Mouse (Mus musculus): ENCODE measurements around the gene Cep350. TPM values are rescaled to one million over a fixed set of nuclear protein-coding genes. Genes with fewer than 3 reads are reported as not detected.

Gene Cep350
- polyA plus RNA-seq, 1 experiment: 13.7 TPM

DNA sequence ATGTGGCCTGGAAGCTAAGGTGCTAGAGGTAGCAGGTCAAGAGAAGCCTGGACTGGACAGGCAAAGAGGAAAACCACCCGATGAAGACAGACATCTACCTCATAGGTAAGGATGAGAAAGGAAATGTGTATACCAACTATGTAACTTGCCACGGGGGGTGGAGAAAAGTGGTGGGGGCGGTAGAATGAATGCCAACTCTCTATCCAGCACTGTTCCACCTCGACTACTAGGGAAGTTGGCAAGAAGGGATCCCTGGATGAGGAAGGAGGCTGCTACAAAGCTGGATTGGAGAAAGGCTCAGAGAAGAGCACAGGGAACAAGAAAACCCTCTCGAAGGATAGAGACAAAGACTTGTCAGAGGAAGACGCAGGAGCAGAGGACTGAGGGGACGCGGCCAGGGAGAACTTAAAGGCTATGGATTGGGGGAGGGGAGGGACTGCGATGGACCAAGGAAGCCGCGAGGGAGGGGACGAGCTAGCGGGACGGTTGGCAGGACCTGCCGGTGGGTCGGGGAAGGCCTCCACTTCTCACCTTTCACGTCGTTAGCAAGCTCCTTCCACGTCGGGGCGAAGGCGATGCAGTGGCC is 161.0 kb downstream of the Cep350 start:
- no peak for DNase-seq (ENCODE audit: extremely low spot score in 1 of 2, low spot score in 1 of 2)

DNA sequence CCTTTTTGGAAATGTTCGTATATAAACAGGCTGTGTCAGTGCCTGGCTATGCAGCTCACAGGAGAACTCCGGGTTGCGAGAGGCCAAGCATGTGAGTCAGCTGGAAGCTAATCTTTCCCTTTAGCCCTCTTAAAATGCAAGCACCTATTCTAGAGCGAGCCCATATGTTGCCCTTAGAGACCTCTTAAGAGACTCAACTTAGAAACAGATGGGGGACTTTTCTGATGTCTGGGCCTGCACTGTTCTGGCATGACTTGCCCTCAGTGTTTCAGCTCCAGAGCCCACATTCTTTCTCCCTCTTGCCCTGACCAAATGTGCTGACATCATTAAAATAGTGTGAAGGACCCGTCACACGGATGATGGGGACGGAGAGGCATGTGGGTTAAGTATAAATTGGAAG is 162.4 kb downstream of the Cep350 start:
- no peak for DNase-seq (ENCODE audit: extremely low spot score in 1 of 2, low spot score in 1 of 2)

DNA sequence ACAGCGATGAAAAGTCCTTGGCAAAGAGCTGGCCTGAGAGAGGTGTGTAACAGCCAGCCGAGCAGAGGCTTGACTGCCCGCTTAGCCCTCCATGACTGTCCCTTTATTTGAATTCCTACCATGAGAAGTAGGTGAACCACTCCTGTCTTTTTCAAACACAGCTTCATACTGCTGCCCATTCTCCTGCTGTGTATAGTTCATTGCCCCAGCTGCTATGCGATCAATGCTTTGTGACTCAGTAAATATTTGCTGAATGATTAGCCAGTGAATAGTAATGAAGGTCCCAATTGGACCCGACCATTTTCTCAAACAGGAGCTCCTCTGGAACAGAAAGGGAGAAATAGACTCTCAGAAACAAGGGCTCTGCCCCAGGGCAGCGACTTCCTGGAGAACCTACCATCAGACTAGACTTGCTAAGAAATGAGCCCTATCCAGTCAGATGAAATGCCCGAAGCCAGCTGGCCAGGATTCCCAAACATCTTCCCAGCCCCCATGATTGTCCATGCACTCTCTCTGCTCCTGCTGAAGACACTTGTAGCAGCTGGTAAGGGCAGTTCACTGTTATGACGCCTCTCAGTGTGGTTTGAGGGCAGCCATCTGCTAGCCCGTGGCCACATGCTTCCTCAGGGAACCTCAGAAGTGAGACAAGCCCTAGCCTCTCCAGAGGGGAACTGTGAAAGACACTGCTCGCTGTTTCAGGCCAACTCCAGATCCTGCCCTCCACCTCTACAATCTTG is 163.2 kb downstream of the Cep350 start:
- no peak for DNase-seq (ENCODE audit: extremely low spot score in 1 of 2, low spot score in 1 of 2)

DNA sequence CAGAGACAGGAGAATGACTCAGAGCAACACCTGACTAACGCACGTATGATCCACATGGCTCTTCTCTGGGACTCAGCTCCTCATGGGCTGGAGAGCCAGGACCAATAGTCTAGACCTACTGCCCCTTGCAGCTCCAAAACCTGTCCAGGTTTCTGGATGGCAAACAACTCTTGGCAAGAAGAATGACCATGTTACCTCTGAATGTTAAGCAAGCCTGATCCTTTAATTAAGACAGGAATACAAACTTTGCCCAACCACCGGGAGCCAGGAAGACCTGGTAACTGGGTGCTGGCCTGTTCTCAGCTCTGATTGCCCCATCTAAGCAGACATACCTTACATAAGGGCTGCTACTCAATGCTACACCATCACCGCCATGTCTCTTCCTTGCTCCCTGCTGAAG is 164.8 kb downstream of the Cep350 start:
- no peak for DNase-seq (ENCODE audit: extremely low spot score in 1 of 2, low spot score in 1 of 2)

DNA sequence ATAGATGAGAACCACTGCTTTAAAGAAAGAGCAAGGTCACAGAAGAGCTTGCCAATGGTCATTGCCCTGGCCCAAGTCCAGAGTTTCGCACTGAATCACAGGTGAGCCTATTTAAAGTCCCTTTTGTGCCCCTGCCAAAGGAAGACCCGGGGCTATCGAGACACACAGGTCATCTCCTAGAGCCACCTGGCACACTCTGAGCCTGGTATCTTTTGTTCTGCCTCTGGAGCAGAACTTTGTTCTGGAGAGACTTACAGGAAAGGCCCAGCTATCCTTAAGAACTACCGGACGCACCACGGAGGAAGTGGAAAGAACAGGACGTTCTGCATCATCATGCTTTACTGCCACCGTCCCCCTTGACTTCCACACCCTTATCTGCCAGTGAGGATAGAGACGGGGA is 167.4 kb downstream of the Cep350 start:
- DNase-seq (ENCODE audit: extremely low spot score in 1 of 2, low spot score in 1 of 2): no peak

DNA sequence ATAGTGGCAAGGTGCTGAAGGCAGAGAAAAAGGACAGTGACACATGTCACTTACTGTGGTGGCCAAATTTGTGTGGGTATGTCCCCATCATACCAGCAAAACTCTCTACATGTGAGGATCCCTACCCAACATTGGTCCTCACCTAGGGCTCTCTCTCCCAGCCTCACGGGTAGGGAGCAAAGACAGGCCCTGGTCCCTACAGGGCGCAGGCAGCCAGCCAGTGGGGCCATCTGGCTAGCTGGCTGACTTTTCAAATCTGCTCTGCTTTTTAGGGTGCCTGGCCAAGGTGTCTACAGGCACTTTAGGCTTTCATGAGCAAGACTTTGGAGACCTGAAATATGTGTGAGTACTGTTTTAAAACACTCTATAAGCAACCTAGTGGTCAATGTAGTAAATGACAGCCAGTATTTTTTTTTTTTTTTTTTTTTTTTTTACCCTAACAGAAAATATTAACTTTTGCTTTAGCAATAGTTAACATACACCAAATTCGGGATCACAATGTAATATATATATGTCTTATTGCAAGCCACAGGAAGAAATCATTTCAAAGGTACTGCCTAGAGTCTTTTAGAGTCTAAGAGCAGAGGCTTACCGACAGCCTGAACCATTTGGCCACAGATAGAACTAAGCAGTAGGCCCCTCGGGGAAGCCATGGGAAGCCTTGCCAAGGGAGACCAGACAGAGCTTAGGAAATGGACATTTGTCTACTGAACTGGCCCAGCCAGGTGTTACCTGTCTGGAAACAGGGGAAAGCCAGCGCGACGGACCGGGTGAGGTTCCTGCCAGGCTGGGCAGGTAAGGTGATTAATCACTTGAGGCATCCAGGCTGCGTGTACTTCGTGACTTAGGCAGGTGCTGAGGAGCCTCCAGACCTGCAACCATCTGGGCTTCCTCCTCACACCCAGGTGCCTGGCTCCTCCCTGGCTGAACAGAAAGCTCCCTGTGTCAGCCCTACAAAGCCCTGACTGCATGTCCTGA is 171.8 kb downstream of the Cep350 start:
- DNase-seq (ENCODE audit: extremely low spot score in 1 of 2, low spot score in 1 of 2): no peak

DNA sequence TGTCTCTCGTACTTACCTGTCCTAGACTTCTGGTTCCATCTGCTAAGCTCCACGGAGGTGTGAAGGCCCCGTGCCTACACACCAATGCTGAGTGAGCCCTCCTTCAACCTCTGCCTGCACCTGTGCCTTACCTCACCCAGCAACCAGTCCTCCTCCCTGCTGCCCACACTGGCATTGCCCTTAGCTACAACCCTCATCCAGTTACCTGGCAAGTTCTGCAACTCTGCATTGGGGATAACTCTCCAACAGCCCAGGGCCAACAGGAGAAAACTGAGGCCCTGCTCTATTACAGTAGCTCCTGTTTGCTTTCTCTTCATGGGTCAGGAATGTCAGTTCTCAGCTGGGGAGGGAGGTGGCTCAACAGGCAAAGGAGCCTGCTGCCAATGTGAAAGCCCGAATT is 175.1 kb downstream of the Cep350 start:
- DNase-seq (ENCODE audit: extremely low spot score in 1 of 2, low spot score in 1 of 2): no peak

DNA sequence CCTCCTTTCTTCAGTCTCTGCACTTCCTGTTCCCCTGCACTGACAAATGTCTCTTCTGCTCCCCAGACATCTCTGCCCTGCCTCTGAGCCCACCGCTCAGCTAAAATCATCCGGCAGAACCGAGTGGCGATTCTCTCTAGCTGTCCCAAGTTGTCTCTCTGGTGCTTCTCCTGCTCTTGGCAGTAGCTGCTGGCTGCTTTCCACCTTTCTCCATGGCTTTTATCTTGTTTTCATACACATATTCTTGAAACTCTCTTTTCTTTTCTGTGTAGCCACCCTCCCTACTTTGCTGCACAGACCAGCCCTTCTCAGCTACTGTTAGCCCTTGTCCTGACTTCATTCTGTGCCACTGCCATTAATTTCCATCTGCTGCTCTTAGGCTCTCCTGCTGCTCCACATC is 175.6 kb downstream of the Cep350 start:
- DNase-seq (ENCODE audit: extremely low spot score in 1 of 2, low spot score in 1 of 2): no peak

DNA sequence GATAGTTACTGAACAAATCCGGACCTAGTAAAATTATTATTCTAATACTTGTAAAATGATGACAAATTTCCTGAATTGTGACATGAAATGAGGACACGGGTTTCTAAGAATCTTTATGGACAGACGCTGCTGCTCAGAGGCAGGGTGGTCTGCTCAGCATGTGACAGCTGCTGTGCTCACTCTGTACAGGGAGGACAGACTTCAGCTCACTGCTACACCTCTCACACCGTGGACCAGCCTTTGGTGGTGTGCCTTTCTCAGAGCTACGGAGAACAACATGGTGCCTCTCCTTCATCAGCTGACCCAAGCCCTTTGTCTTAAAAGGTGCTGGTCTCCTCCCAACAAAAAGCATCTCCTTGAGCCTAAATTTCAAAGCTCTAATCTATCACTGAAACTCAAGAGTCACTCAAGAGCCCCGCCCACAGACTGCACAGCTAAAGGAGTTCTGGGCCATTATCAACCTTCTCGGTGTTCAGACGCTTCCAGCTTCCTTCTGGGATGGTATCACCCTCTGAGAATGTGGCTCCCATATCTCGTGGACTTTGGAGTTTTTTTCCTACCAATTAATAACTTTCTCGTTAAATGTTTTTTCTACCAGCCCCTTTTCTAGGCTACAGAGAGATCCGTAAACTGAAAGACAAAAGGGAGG is 176.2 kb downstream of the Cep350 start:
- DNase-seq (ENCODE audit: extremely low spot score in 1 of 2, low spot score in 1 of 2): no peak

DNA sequence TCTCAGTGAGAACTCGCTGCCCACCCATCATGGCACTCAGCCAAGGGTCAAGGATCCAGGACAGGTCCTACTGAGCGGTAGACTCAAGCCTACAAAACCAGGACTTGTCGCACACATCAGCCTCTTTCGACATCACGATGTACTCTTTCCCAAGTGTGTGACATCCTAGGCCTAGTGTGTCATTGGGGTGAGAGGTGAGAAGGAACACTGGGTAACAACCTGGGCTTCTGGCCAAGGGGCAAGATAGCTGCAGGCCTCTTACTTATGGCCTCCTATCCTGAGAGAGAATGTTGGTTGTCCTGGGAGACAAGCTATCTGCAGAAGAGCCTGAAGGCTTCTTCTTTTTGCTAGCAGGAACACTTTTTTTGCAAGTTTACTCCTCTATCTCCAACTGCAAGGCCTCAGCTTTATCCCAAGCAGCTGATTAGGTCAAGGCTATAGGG is 177.2 kb downstream of the Cep350 start:
- no peak for DNase-seq (ENCODE audit: extremely low spot score in 1 of 2, low spot score in 1 of 2)

Other genes with a start within 250 kb of the Cep350 start
- gene Lhx4, start 221.6 kb downstream of the Cep350 start, polyA plus RNA-seq (2012; rRNA removed): not detected in 2 replicates
- 27.5 and 29.6 TPM in 2 replicates for gene Qsox1, start 160.4 kb downstream of the Cep350 start, polyA plus RNA-seq (2012; rRNA removed)
- 46.3 and 46.6 TPM in 2 replicates for gene Tor1aip2, start 62.1 kb upstream of the Cep350 start, polyA plus RNA-seq (2012; rRNA removed)
- 21.4 and 22.3 TPM in 2 replicates for gene Tor1aip1, start 63.2 kb upstream of the Cep350 start, polyA plus RNA-seq (2012; rRNA removed)
- 9.6 and 11.8 TPM in 2 replicates for gene Fam163a, start 231.8 kb upstream of the Cep350 start, polyA plus RNA-seq (2012; rRNA removed)